Mouse (Mus musculus) forelimb bud, embryonic 11.5 days (tissue): ENCODE measurements around the gene Ulk4.

Experiments
- DNase-seq: peaks from one replicate; pipeline ENCODE4 v3.0.0-alpha.2; 2012; ENCODE audit warnings: low read depth, low spot score

Gene Ulk4

DNA sequence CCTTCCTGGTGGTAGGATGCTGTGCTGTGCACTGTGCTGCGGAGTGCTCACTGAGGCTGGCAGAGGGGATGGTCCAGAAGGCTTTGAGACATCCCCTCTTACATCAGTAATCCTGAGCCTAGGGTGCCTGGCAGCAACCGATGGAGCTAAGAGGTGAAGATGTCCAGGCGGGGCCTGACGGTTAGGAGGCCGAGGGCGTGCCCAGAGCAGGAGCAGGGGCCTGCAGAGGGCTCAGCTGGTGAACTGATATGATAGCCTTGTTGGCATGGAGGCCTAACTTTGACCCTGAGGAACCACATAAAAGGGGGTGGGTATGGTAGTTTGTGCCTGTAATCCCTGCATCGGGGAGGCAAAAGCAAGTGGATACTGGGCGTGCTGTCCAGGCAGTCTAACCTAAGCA is 293.1 kb downstream of the Ulk4 start:
- no peak for DNase-seq

DNA sequence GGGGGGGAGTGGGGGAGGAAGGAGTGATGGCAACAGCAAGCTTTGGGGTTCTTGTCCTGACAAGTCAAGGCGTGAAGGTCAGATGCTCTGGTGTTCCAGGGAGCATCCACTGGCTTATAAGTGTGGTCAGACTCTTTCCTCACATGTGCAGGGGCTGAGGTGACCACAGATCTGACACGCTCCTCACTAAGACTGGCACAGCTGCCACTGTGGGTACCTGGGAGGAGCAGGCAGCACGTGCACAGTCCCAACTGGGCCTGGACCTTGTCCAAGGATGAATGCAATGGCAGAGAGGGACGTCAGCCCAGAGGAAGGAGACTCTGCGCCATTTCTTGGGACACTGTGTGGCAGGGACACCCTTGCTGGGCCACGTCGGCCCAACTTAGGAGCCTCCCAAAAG is 295.2 kb downstream of the Ulk4 start:
- DNase-seq = no peak

DNA sequence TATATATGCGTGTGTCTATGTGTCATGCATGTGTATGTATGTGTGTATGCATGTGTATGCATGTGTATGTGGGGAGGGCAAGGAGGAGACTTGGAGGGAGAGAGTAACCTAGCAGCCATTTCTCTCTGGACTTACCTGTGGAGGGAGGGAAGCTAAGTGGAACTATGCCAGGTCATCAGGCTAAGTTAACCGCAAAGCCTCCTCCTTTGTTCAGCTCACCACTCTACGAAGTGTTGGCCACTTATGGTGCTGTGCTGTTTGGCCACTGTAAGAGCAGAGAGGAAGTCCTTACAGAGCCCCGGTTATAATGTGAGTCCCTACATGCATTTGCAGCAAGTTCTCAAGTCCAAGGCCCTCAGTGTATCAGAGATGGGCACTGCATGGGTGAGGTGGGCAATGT is 300.1 kb downstream of the Ulk4 start:
- DNase-seq = no peak

DNA sequence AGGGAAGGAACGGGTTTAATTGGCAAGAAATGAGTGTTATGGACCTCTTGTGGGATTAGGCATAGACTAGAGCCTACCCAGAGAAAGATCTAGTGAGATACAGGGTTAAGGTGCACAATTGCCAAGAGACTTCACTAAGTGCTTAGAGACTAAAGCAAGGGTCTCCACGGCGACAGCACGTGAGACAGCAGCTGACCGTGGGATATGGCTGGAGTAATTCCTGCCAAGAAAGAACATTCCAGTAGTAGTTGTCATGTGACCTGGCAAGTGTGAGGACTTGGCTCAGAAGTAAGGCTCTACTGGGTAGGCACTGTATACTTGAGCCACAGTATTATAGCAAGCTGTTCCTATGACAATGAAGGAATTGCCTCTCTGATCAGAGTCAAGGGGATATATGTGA is 300.8 kb downstream of the Ulk4 start:
- no peak for DNase-seq

DNA sequence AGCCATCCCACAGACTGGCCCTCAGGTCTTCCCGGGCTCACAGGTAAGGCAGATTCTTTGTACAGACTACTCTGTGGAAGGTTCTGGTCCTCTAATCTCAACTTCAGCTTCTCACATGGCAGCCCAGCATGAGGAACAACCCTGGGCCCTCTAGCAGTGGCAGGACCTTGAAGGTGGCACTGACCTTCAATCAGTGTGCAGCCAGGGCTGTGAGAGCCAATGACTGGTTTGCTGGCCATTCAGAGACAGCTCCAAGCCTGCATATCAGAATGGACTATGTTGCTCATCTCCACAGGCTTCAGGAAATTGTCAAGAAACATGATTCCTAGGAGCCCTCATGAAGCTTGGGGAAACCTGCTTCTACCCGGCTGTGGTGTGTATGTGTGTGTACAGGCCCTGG is 302.8 kb downstream of the Ulk4 start:
- no peak for DNase-seq

DNA sequence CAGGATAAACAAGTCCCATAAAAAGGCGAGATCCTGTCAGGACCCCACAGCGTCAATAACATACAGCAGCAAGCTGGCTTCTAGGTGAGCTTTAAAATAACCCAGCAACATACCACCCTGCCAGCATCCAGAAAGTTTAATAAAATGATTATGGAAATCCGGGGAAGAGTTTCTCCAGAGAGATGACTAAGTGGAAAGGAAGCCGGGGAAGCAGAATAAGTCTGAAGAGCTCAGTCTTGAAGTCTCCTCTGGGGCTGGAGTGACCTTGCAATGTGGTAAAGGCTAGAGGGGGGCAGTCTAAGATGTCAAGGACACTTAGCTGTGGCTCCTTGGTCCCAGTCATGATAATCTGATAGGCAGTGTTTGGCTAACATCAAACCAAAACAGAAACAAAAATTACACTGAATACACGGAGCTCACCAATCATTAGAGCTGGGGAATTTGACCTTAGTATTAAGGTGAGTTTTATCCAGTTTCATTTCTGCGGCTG is 303.9 kb downstream of the Ulk4 start:
- no peak for DNase-seq

DNA sequence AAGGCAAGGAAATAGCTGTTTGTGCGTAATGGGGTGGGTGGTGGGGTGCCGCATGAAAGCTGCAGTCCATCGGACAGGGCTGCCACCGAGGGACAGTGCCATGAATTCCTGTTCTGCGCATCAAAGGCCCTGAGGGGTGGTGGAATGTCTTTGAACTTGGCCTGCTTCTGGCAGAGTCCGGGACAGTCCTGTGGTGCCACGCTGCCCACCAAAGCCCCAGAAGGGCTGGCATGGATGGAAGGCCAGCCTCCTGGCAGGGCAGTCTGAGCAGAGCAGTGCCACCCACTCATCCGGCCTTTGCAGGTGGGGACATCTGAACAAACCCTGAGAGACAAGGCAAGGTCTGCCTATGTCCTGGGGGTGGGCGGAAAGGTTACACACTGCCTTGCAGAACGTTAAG is 312.0 kb downstream of the Ulk4 start:
- no peak for DNase-seq

DNA sequence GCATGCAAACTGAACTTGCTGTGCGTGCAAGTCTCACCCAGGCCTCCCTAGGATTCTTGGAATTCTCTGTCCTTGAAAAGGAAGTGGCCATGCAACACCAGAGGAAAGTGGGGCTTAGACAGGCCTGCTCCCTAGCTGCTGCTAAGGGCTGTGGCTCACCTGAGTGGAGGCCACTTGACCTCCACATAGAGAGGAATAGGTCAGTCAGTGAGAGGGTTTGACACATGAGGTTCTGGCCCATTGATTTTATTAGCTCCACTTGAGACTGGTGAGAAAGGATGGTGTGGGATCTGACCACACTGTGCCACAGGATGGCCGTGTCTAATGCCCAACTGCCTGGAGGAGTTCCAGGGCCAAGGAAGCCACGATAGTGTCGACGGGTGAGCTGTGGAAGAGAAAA is 312.8 kb downstream of the Ulk4 start:
- no peak for DNase-seq

DNA sequence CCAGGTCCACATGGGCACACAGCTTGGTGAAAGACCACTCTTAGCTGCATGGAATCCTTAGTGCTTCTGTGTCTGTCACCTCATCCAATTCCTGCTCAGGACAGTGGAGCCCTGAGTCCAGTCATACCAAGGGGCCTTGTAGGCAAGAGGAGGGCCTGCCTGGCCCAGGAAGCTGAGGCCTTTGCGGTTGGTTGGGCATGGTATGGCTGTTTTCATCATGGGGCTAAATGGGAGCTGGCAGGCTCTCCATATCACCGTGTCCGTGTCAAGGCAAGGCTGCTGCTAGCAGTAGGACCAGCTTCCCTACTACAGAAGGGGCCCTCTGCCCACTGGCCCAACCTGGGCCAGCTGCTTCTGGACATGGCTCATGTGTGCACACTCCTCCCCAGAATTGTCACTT is 313.3 kb downstream of the Ulk4 start:
- DNase-seq = no peak

DNA sequence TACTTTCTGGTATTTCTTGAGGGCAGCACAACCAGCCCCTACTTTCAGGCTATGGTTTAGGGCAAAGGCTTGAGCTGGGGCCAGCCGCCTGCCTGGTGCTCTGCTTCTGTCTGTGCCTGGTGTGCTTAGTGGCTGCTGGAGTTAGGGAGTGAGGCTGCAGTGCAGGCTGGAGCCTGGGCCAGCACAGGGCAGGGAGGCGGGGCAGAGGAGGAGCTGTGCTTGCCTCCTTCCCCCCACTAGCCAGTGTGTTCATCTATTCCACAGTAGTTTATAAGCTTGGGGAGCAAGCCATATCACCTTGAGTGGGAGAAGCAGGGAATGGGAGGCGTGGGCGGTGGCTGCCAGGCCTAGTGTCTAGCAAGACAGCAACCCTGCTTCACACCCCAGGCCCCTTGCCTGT is 313.9 kb downstream of the Ulk4 start:
- no peak for DNase-seq

DNA sequence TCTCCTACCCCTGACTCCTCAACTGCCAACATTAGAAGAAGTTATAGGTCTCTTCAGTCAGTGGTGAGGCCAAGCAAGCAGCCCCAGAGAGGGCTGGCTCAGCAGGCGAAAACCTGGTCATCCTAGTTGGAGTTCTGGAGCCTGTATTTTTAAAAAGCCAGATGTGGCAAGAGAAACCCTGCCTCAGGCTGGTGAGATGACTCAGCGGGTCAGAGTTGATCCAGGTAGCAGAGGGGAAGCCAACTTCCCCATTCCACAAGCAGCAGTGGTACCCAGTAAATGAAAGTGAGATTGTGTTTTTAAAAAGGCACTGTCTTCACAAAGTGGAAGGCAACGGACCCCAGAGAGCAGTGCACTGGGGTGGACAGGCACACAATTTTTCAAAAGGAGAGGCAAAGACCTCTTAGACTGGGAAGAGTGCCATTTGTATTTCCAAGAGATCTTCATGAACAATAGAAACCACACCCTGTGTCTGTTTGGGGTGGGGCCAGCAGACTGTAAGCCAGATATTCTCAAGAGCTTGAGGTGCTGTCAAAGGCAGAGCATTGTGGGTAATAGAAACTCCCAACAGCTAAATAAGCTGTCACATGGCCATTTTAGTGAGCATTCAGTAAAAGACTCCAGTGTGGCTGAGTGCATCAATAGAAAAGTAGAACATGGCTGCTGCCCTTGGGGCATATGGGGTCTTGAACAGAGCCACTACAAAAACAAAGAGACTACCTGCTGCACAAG is 314.9 kb downstream of the Ulk4 start:
- DNase-seq = no peak

DNA sequence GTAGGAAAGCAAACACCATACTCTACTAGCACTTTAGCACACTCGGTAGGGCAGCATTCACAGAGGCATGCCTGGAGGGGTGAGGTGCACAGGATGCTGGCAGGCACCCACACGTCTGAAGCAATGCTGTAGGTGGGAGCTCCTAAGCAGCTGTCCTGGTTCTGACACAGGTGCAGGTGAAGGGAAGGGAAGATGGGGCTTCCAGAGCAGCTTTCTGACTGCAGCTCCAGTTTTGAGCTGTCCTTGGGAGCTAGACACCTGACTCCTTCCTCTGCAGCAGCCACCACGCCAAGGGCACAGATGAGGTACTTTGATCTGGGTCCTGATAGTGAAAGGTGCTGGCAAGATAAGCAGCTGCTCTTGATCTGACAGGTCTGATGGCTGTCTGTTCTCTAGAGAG is 315.5 kb downstream of the Ulk4 start:
- DNase-seq = no peak

DNA sequence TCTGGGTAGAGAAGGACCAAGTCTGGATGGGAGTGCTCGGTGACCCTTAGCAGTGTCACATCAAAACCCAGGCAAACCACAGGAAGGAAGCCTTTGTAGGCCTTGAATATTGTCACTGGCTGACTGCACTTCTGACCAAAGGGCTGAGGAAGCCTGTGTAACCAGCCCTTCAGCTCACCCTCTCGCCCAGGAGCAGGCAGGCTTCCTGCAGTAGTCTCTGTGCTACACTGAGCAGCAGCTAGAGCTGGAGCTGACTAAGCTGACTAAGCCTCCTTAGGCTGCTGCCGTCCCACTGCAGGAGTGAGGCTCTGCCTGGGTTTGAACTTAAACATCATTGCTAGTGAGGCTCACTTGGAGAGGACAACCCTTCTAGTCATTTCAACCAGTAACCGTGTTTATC is 316.4 kb downstream of the Ulk4 start:
- DNase-seq = no peak

DNA sequence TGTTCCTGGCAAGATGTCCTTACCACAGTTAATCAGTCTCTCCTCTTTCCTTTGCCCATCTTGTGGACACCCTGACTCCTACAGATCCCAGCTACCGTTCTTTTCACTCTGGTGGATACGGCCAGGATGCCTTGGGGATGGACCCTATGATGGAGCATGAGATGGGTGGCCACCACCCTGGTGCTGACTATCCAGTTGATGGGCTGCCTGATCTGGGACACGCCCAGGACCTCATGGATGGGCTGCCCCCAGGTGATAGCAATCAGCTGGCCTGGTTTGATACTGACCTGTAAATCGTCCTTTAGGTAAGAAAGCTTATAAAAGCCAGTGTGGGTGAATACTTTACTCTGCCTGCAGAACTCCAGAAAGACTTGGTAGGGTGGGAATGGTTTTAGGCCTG is 317.8 kb downstream of the Ulk4 start:
- no peak for DNase-seq

DNA sequence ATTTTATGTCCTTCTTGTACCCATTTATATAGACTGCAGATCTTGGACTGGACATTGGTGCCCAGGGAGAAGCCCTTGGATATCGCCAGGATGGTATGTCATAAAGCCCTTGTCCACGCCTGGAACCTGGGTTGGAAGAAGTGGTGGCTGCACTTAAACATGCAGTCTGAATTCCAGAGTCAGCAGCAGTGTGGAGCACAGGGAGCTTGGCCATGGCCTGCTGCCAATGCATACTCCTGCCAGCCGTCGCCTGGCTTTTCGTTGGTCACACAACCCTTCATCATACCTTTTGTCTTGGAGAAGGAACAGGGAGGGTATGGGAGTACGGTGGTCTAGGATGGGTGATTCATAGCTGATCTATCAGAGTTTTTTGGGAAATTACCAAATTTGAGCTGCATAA is 318.4 kb downstream of the Ulk4 start:
- no peak for DNase-seq

DNA sequence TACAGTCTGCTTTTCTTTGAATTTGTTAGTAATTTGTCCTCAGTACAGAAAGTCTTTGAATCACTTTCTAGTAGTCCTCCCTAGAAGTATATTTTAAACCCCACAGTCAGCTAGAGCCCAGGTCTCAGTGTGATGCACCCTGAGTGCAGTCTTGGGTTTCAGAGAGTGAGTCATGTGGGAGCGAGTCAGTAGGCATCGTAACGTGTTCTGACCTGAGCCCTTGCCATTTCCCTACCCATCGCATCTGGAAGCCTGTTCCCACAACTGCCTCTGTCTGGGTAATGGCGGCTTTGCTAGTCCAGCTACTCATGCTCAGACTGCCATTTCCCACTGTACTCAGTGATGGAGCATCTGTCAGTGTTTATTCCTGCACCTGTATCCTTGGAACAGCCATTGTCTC is 318.9 kb downstream of the Ulk4 start:
- no peak for DNase-seq

DNA sequence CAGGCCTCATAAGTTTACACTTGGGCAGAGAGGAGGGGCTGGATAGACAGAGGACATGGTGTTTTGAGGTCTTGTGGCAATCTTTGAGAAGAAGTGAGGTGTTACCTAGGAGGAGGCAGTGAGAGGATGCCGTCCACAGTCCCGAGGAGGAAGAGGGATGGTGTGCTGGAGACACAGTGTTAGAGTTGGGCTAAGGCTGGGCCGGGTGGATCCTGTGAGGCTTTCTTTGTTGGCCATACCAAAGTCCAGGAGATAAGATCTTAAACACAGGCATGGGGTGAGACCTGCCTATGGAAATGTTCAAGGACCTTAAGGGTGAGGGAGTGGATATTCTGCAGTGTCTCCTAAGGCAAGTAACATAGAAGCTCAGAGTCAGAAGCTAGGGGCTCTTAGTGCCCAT is 325.1 kb downstream of the Ulk4 start:
- DNase-seq = no peak

DNA sequence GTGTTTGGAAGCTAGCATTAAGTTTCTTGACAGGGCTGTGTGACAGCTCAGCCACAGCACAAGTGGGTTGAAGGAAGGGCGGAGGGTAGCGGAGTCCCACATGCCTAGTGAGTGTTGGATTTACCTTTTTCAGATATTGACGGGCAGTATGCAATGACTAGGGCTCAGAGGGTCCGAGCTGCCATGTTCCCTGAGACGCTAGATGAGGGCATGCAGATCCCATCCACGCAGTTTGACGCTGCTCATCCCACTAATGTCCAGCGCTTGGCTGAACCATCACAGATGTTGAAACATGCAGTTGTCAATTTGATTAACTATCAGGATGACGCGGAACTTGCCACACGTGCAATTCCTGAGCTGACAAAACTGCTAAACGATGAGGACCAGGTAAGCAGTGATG is 326.2 kb downstream of the Ulk4 start:
- DNase-seq = no peak

DNA sequence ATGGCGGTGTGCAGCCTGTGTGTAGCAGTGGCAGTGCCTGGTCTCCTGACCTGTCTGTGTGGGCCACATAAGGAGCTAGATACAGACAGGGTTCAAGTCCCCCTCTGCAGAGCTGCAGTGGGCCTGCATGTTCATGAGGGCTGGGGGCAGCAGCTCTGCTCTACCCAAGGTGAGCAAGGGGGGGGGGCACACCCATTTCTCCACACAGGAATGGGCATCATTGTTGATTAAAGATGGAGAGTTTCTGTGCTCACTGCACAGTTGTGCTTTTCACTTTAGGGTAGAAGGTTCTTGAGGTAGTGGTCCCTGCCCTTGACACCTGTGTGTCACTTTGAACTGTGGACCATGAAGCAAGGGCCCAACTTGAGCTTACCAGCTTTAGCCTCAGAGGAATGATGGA is 328.2 kb downstream of the Ulk4 start:
- no peak for DNase-seq

DNA sequence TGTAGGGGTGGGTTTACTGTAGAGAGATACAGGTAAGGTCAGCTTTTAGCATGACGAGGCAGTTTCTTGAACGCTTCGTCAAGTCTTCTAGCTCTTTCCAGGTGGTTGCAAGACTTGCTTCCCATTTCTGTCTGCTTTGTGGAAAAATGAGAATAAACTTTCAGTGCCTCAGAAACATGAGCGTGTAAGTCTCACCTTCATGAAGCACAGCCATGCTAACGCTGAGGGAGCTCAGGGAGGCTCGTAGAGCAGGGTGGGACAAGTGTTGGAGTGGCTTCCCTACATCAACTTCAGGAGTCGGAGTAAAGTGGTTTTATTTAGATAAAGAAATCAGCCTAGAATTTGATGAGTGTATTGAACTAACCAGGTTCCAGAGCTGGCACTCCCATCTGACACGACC is 330.9 kb downstream of the Ulk4 start:
- DNase-seq = no peak

DNA sequence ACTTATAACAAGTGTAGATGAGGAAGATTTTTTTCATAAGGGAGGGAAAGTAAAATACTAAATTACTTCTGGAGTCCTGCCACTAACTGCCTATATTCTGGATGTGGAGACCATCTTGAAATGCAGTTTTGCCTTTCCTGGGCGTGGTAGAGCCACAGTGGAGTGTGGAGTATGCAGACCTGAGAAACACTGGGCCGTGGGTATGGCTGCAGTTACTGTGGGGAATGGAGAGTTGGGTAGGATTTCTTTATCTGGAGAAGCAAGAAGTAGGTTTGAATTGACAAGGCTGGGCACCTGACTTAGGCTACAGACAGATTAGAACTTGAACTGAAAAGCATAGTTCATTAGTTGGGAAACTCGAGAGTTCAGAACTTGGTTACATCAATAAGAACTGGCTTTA is 332.8 kb downstream of the Ulk4 start:
- no peak for DNase-seq

DNA sequence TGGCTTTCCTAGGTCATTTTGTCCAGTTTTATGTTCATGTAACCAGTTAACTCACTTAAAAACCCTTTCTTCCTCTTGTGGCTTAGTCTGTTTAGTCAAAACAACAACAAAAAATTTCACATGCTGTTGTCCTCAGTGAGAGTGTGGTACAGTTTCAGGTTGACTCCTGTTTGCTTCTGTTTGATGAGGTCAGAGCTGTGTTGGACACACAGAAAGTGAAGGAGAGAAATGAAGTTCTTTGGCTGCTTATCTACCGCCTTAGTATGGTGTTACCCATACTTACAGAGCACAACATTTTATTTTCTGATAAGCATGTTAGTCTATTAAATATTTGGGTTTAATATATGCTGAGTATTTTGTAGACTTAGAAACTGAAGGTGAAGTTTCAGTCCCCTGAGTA is 333.2 kb downstream of the Ulk4 start:
- DNase-seq = no peak

DNA sequence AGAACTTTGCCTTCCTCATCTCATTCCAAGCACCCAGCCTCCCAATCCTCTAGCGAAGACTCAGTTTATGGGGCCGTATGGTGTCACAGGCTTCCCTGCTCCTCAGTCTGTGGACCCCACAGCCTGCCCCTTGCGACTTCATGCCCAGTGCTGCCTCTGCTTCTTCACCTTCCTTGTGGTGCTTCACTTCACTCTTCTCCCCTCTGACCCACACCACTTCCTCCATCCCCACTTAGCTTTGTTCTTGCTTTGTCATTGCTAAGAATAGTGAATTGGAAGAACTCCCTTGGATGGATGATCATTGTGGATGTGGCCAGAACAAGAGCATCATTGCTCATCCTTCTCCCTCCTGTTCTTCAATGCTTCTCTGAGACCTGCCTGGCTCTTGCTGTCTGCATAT is 336.1 kb downstream of the Ulk4 start:
- no peak for DNase-seq

DNA sequence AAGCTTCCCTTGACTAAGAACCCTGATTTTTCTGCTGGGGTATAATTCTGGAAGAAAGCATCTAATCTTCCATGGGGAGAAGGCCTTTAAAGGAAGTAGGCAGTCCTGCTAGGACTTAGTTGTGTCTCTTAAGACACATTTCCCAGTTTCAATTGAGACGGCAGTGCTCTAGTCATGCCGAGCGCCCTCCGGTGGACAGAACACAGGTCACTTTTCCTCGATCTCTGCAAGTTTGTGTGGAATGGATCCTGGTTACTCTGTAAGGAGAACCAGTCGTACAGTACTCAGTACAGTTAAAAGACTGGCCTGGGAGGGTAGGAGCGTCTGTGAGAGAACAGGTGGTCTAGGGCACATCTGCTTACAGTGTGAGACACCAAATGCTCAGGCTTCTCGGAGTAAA is 340.6 kb downstream of the Ulk4 start:
- DNase-seq = peak; percentile 71
